Mouse (Mus musculus) midbrain, embryonic 16.5 days (tissue): ENCODE measurements around the gene Incenp. TPM values are rescaled to one million over a fixed set of nuclear protein-coding genes. Genes with fewer than 3 reads are reported as not detected.

Experiments used
- ATAC-seq: fragments of 200-750 bp; cut with Nextera tagmentation; 2 replicates; pipeline ENCODE4 v1.8.0; 2017; ENCODE audit warnings: moderate TSS enrichment
- H3K27ac ChIP-seq: fragments of 300-500 bp; sonication (generic); 2 replicates; pipeline ENCODE4 v1.5.1; 2014; ENCODE audit warnings: mild to moderate bottlenecking, low read length, mixed read lengths
- H3K27me3 ChIP-seq: fragments of 300-500 bp; sonication (generic); 2 replicates; pipeline ENCODE4 v1.6.1; 2014; ENCODE audit warnings: low read depth, low read length, mixed read lengths; ENCODE audit not compliant: control insufficient read depth, insufficient read depth
- H3K36me3 ChIP-seq: fragments of 300-500 bp; sonication (generic); 2 replicates; pipeline ENCODE4 v1.6.1; 2014; ENCODE audit warnings: mild to moderate bottlenecking, low read length, moderate library complexity, mixed read lengths; ENCODE audit not compliant: control insufficient read depth, insufficient read depth
- H3K4me1 ChIP-seq: fragments of 300-500 bp; sonication (generic); 2 replicates; pipeline ENCODE4 v1.6.1; 2014; ENCODE audit warnings: mild to moderate bottlenecking, low read length, mixed read lengths; ENCODE audit not compliant: control insufficient read depth, insufficient read depth
- H3K4me2 ChIP-seq: fragments of 300-500 bp; sonication (generic); 2 replicates; pipeline ENCODE4 v1.6.1; 2014; ENCODE audit warnings: mild to moderate bottlenecking, low read length, mixed read lengths
- H3K4me3 ChIP-seq: fragments of 300-500 bp; sonication (generic); 2 replicates; pipeline ENCODE4 v1.5.1; 2014; ENCODE audit warnings: low read depth, mild to moderate bottlenecking, low read length, moderate library complexity, mixed read lengths
- H3K9ac ChIP-seq: fragments of 300-500 bp; sonication (generic); 2 replicates; pipeline ENCODE4 v1.6.1; 2014; ENCODE audit warnings: low read depth, low read length, mixed read lengths
- H3K9me3 ChIP-seq: fragments of 300-500 bp; sonication (generic); replicated peaks from 2 replicates; pipeline ENCODE4 v1.6.1; 2014; ENCODE audit warnings: mild to moderate bottlenecking, low read length, mixed read lengths; ENCODE audit not compliant: control insufficient read depth, poor library complexity, severe bottlenecking
- WGBS: fragments of 180-500 bp; shearing (Covaris S2); extraction: QIAGEN DNeasy Blood & Tissue Kit; methylation state at CpG from one replicate; pipeline ENCODE4 v1.1.7; 2014; 5-methylcytosine and 5-hydroxymethylcytosine counted together
- polyA plus RNA-seq: library from polyadenylated mRNA; unstranded; fragments of >200 nt; fragmentation: Nextera tagmentation; extraction: Ambion mirVana; gene quantifications from 2 replicates; pipeline ENCODE4 v1.2.1, GENCODE M21; 2015

Gene Incenp
- polyA plus RNA-seq, result 20.0 and 22.1 TPM in 2 replicates

DNA sequence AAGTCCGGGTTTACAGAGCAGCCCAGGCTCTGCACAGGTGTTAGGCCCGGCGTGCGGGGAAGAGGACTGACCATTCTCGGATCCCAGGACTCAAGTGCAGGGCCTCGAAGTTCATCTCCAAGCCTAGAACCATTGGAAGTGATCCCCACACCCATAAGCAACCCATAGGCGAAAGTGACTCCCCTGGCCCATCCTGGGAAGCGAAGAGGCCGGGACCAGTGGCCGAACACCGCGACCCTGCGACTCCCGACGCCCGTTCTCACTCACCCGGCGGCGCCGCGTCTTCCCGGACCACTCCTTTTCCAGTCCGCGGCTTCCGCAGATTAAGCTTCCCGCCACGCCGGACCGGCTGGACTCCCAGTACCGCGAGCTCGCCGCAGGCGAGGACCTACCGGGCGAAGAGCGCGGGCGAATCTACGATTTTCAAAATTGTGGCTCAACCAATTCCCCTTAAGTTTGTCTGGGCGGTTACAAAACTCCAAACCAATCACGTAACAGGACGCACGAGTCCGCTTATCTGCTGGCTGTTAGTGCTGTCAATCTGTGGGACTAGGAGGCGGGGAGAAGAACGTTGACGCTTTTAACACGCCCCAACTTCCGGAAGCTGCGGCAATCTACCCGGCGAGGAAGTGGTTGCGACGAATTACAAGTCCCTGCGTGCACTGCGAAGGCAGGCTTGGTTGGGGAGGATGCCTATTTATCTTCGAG lies at the start of gene Incenp:
Gene Incenp (minus strand): TSS at position 480 of the 708 bp plus-strand sequence.
- WGBS, result under 1% methylated on average over 58 of the region's 58 CpGs
- peak within 1 kb of the TSS; percentile 88 for H3K27ac ChIP-seq
- peaks cover 16% of the 10 kb centered on the region for H3K4me1 ChIP-seq
- peak within 1 kb of the TSS; percentile 88 for H3K4me3 ChIP-seq
- H3K4me2 ChIP-seq, result peak within 1 kb of the TSS; percentile 97
- H3K27me3 ChIP-seq, result no peaks in the 10 kb centered on the region
- peak within 1 kb of the TSS; percentile 68 for H3K9ac ChIP-seq
- ATAC-seq, result peak; percentile 99
- H3K9me3 ChIP-seq, result no peaks in the 10 kb centered on the region
- H3K36me3 ChIP-seq, result no peaks in the 10 kb centered on the region

DNA sequence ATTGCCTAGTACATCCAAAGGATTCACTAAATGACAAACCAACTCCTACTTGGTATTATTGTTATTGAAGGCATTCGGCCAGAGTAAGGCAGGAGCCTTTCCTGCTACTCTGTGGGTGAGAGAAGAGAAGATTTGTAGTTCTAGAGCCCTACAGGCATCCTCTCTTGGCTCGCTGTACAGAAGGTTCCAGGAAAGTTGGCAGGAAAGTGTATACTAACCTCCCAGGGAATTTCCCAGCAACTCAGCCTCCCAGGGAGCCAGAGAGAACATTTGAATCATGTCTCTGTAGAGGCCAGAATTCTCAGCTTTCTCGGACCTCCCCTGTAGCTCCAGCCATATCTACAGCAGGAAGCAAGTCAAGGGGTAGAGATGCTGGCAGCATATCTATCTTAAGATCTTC lies 47.6 kb upstream of the Incenp start:
- no peak overlapping the region for H3K4me2 ChIP-seq
- no peaks in the 10 kb centered on the region for H3K4me1 ChIP-seq
- H3K9ac ChIP-seq, result no peak overlapping the region
- no peaks in the 10 kb centered on the region for H3K27me3 ChIP-seq
- no peak overlapping the region for H3K4me3 ChIP-seq
- H3K36me3 ChIP-seq, result no peaks in the 10 kb centered on the region
- WGBS, result 83% methylated on average over 3 of the region's 3 CpGs
- H3K9me3 ChIP-seq, result no peaks in the 10 kb centered on the region; the same call in 1 of the 2 replicates
- H3K27ac ChIP-seq, result no peak overlapping the region
- ATAC-seq, result no peak

DNA sequence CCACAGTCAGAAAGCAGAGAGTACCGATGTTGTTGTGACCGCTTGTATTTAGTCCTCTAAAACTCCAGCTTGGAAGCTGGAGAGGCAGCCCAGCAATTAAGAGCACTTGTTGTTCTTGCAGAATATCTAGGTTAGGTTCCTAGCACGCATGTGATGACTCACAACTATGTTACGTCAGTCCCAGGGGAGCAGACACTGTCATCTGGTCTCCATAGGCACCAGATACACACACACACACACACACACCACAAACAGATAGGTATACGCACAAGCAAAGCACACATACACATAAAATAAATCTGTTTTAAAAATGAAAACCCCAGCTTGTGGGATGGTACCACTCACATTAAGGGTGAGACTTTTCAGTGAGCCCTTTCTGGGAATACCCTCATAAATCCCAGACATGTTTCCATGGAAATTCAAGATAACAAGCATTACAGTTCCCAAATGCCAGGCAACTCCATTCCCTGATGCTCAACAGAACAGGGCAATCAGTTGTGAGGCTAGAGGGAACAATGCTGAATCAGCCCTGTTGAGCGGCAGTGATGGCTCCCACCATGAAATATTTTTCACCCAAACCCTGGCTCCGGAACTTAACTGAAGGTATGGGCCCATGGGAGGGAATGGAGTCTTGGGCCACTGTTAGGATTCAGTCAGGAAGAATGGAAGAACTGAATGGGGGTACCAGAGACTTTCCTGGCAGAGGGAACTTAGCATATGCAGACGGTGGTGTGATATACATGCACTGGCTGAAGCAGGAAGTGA lies 46.6 kb upstream of the Incenp start:
- H3K27ac ChIP-seq, result no peak overlapping the region
- H3K9ac ChIP-seq, result no peak overlapping the region
- no peaks in the 10 kb centered on the region; the same call in 1 of the 2 replicates for H3K9me3 ChIP-seq
- WGBS, result 92% methylated on average over 8 of the region's 8 CpGs
- no peaks in the 10 kb centered on the region for H3K36me3 ChIP-seq
- no peaks in the 10 kb centered on the region for H3K27me3 ChIP-seq
- no peak for ATAC-seq
- H3K4me1 ChIP-seq, result no peaks in the 10 kb centered on the region
- H3K4me2 ChIP-seq, result no peak overlapping the region
- no peak overlapping the region for H3K4me3 ChIP-seq

DNA sequence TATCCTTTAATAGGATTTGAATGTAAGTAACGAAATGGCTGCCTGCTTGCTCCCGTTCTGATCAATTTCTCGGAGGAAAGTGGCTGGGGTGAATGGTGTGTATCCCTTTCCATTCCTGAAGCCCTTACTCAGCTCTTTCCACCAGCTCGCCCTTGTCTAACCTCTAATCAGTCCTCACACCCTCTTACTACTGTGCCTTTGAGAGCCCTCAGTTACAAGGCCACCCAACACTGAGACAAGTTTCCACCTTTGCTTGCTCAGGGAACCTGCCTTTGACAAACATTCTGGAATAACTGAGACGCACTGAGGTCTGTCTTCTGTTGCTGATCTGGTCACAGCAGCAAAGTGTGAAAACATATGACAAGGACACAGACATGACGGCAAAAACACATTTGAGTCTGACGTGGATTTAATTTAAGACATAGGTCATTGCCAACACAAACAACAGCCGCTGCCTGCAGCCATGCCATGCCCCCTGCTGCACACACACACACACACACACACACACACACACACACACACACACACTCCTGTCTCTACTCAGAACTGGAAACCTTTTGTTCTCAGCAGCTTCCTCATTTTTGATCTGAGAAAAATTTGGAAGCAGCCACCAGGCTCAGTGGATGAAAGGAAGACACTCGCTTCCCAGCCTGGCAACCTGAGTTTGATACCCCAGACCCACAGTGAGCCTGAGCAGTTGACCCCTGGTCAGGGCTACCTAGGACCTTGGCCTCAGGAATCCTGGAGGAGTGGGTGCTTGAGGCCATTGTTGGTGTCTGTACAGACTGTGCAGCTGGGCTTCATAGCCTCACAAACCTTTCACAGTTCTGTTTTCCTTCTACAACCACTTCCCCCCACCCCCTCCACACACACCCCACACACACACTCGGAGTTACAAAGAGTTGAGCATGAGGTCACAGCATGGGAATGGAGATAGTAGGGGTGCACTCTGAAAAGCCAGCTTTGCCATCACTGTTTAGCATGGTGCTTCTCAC lies 43.5 kb upstream of the Incenp start:
- Histone ChIP-seq H3K4me2 (no peak overlapping the region), H3K36me3 (no peaks in the 10 kb centered on the region), H3K27ac (no peak overlapping the region), H3K9me3 (no peaks in the 10 kb centered on the region), H3K9ac (no peak overlapping the region), H3K27me3 (no peaks in the 10 kb centered on the region), H3K4me1 (no peaks in the 10 kb centered on the region), H3K4me3 (no peak overlapping the region)
- WGBS, result 62% methylated on average over 10 of the region's 10 CpGs
- no peak for ATAC-seq

DNA sequence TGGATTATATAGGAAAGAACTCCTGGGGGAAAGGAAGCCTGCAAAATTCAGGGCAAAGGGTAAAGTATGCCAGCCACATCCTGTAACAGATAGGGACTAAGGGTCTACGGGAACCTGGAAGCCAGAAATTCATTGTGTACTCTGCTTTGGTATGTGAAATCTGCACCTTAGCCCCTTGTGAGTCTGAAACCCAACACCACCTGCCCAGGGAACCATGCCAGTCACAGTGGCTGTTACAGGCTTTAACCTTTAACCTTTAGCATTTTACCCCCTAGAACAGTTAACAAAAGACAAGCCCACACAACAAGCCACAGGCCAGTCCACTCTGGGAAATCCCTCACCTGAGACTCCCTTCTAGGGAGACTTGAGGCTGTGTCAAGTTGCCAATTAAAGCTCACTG lies 42.5 kb upstream of the Incenp start:
- Histone ChIP-seq H3K27me3 (no peaks in the 10 kb centered on the region), H3K9ac (no peak overlapping the region), H3K36me3 (no peaks in the 10 kb centered on the region), H3K27ac (no peak overlapping the region), H3K4me1 (no peaks in the 10 kb centered on the region), H3K4me2 (no peak overlapping the region), H3K9me3 (no peaks in the 10 kb centered on the region), H3K4me3 (no peak overlapping the region)
- ATAC-seq, result no peak
- 57% methylated on average over 1 of the region's 1 CpGs for whole genome bisulfite sequencing

DNA sequence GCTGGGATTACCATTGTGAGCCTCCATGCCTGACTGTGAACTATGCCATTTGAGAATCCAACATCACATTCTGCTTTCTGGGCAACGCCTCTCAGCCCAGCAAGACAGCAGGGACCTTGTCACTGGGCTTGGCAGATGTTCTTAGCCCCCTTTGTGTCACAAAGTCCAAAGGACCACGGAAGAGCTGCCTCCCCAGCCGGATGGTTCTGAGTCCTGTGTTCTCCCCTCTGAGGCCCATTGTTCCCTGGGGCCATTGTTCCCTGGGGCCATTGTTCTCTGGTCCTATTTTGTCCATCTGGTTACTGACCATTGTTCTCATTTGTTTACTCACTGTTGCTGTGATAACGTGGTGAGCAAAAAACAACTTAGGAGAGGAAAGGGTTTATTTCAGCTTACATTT lies 41.6 kb upstream of the Incenp start:
- Histone ChIP-seq H3K9ac (no peak overlapping the region), H3K4me3 (no peak overlapping the region), H3K27ac (no peak overlapping the region), H3K4me1 (no peaks in the 10 kb centered on the region), H3K36me3 (no peaks in the 10 kb centered on the region), H3K4me2 (no peak overlapping the region), H3K27me3 (no peaks in the 10 kb centered on the region), H3K9me3 (no peaks in the 10 kb centered on the region)
- WGBS, result 1% methylated on average over 4 of the region's 4 CpGs
- ATAC-seq, result no peak

DNA sequence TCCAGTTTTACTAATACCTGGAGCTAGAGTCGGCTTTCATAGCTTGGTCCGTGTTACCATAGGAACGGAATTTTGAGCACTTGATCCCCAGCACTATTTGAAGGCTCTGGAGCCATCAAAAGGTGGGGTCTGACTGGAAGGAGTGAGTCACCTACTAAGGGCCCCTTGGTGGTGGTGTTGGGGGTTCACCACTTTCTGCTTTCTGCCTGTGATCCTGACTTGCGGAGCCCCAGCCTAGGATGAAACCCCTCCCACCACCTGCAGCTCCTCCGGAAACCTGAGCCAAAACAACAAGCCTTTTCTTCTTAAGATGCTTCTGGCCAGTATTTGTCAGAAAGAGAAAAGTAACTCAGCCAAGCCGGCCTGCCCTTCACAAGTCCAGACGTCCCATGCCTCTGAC lies 40.5 kb upstream of the Incenp start:
- WGBS, result 50% methylated on average over 7 of the region's 7 CpGs
- Histone ChIP-seq H3K9ac (no peak overlapping the region), H3K4me2 (no peak overlapping the region), H3K36me3 (no peaks in the 10 kb centered on the region), H3K27ac (no peak overlapping the region), H3K9me3 (no peaks in the 10 kb centered on the region), H3K4me3 (no peak overlapping the region), H3K4me1 (no peaks in the 10 kb centered on the region), H3K27me3 (no peaks in the 10 kb centered on the region)
- no peak for ATAC-seq

GRCm38 (mm10) chr19:9938824-9939303 lies 39.5 kb upstream of the Incenp start:
- no peaks in the 10 kb centered on the region for H3K27me3 ChIP-seq
- no peak overlapping the region for H3K4me3 ChIP-seq
- WGBS, result 73% methylated on average over 13 of the region's 13 CpGs
- H3K4me2 ChIP-seq, result no peak overlapping the region
- ATAC-seq, result no peak
- H3K27ac ChIP-seq, result no peak overlapping the region
- no peak overlapping the region for H3K9ac ChIP-seq
- no peaks in the 10 kb centered on the region for H3K36me3 ChIP-seq
- H3K4me1 ChIP-seq, result no peaks in the 10 kb centered on the region
- H3K9me3 ChIP-seq, result no peaks in the 10 kb centered on the region
